Mouse (Mus musculus): ENCODE data around the gene Gm21497. TPM values are rescaled to one million over a fixed set of nuclear protein-coding genes. Genes with fewer than 3 reads are reported as not detected.

Gene Gm21497
- polyA plus RNA-seq (2014; fragmentation: Illumina TruSeq; extraction: RNeasy Lipid Tissue Mini Kit (QIAGEN cat#74804); ENCODE audit: low read depth, low replicate concordance): not detected

DNA sequence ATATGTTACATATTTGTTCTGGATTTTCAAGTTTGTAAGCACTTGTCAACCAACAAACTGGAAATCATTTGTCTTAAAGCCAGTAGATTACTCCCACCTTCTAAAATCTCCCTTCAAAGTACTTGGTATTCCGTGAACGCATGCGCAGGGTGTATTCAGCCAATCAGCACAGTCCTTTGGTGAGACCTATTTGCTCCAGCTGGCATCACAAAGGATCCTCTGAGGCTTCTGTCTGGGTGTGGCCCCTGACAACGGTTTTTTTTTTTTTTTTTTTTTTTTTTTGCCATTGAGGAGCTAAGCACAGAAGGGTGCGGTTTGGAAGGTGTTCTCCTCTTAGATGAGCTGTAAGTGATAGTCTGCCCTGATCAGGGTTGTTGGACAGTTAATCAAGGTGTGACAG is at the start of gene Gm21497:
TSS of gene Gm21497 (plus strand) at position 301 of the 400 bp plus-strand sequence.

Measured in adipose tissue, adult 10 weeks (tissue).